8 mouse cellular contexts compared by ENCODE assay signal in the genomic region with DNA sequence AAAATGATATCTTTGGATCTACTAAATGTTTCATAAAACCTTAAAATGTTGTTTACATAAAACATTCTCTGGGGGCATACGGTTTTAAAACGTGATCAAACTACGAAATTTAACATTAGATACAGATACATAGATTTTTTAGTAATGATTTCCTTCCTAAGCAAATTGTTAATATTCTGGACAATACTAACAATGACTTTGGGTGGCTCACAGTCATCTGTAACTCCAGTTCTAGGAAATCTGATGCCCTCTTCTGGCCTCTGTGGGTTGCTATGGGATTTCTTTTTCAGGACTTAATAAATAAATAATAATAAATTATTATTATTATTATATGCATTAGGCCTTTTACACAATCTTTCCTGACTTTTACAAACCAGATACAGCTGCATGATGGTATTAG. TPM values are rescaled to one million over a fixed set of nuclear protein-coding genes. Genes with fewer than 3 reads are reported as not detected.
DNase-seq lines count a peak whose midpoint lies in the region; ATAC-seq and TF ChIP-seq lines count a peak whose summit lies in the region.

No protein-coding gene starts in this region.

- peak overlapping the region; percentile 39 for H3K4me2 ChIP-seq in neural tube, embryonic 11.5 days (ENCODE audit: low read depth)
- H3K4me2 ChIP-seq in heart, embryonic 12.5 days: no peak overlapping the region
- peak overlapping the region; percentile 43 for H3K4me2 ChIP-seq in limb, embryonic 11.5 days (ENCODE audit: low read depth, severe bottlenecking)
- H3K4me2 ChIP-seq in midbrain, postnatal 0 days (ENCODE audit: low read depth, low read length, poor library complexity, severe bottlenecking): peak overlapping the region; percentile 44

- no peaks in the 10 kb centered on the region for H3K4me1 ChIP-seq in neural tube, embryonic 11.5 days (ENCODE audit: control insufficient read depth, insufficient read depth, low read length)
- no peaks in the 10 kb centered on the region for H3K4me1 ChIP-seq in heart, embryonic 12.5 days (replicated peaks)
- no peaks in the 10 kb centered on the region for H3K4me1 ChIP-seq in limb, embryonic 11.5 days (ENCODE audit: control insufficient read depth, insufficient read depth, low read length)
- 0 out of 2 replicates have a peak, but pooled peaks cover 2% of the 10 kb centered on the region for H3K4me1 ChIP-seq in midbrain, postnatal 0 days (ENCODE audit: insufficient read depth, low read length)

- H3K9me3 ChIP-seq in neural tube, embryonic 11.5 days (ENCODE audit: control insufficient read depth, low read length): no peaks in the 10 kb centered on the region
- no peaks in the 10 kb centered on the region for H3K9me3 ChIP-seq in heart, embryonic 12.5 days (replicated peaks)
- no peaks in the 10 kb centered on the region for H3K9me3 ChIP-seq in limb, embryonic 11.5 days (ENCODE audit: control insufficient read depth, low read length)
- H3K9me3 ChIP-seq in midbrain, postnatal 0 days (ENCODE audit: low read length): no peaks in the 10 kb centered on the region

- H3K27me3 ChIP-seq in neural tube, embryonic 11.5 days (ENCODE audit: control insufficient read depth, insufficient read depth, low read length): no peaks in the 10 kb centered on the region
- H3K27me3 ChIP-seq in heart, embryonic 12.5 days (replicated peaks): no peaks in the 10 kb centered on the region
- H3K27me3 ChIP-seq in limb, embryonic 11.5 days (ENCODE audit: control insufficient read depth, insufficient read depth, low read length): no peaks in the 10 kb centered on the region
- H3K27me3 ChIP-seq in midbrain, postnatal 0 days (ENCODE audit: insufficient read depth, low read length): no peaks in the 10 kb centered on the region

- 23% methylated on average over 3 of the region's 3 CpGs for WGBS in neural tube, embryonic 11.5 days
- 20% methylated on average over 3 of the region's 3 CpGs for WGBS in heart, embryonic 12.5 days
- WGBS in limb, embryonic 11.5 days: 28% methylated on average over 3 of the region's 3 CpGs
- 16% methylated on average over 3 of the region's 3 CpGs for WGBS in midbrain, postnatal 0 days

- H3K9ac ChIP-seq in neural tube, embryonic 11.5 days (ENCODE audit: low read length): no peak overlapping the region
- H3K9ac ChIP-seq in heart, embryonic 12.5 days: no peak overlapping the region
- no peak overlapping the region for H3K9ac ChIP-seq in limb, embryonic 11.5 days (ENCODE audit: low read length)
- peak overlapping the region; percentile 95; the same call in 1 of the 2 replicates for H3K9ac ChIP-seq in midbrain, postnatal 0 days (replicated peaks; ENCODE audit: low read length, poor library complexity, severe bottlenecking)

- no peak for DNase-seq in neural tube, embryonic 11.5 days (ENCODE audit: low spot score)
- no peak for DNase-seq in neural tube, embryonic 10.5 days (ENCODE audit: extremely low spot score, low spot score)
- DNase-seq in limb, embryonic 11.5 days (ENCODE audit: low spot score): no peak
- DNase-seq in midbrain, postnatal 0 days (ENCODE audit: low spot score): peak; percentile 60
- no peak for DNase-seq in urinary bladder, adult 2 months (ENCODE audit: low spot score)
- DNase-seq in thymus, postnatal 25 days: no peak

- no peak overlapping the region for H3K27ac ChIP-seq in neural tube, embryonic 11.5 days (ENCODE audit: low read depth, low read length)
- H3K27ac ChIP-seq in heart, embryonic 12.5 days (ENCODE audit: poor library complexity, severe bottlenecking): no peak overlapping the region
- H3K27ac ChIP-seq in limb, embryonic 11.5 days (replicated peaks; ENCODE audit: low read depth, low read length): no peak overlapping the region
- H3K27ac ChIP-seq in midbrain, postnatal 0 days (ENCODE audit: low read depth, low read length): peak overlapping the region; percentile 97; the same call in 1 of the 2 replicates

- peak overlapping the region; percentile 77 for H3K4me3 ChIP-seq in neural tube, embryonic 11.5 days (ENCODE audit: low read depth, low read length)
- peak overlapping the region; percentile 93; the same call in 1 of the 2 replicates for H3K4me3 ChIP-seq in heart, embryonic 12.5 days
- peak overlapping the region; percentile 79; the same call in 1 of the 2 replicates for H3K4me3 ChIP-seq in limb, embryonic 11.5 days (ENCODE audit: low read depth, low read length)
- H3K4me3 ChIP-seq in midbrain, postnatal 0 days (ENCODE audit: low read depth, low read length): peak overlapping the region; percentile 55

- ATAC-seq in neural tube, embryonic 11.5 days (ENCODE audit: insufficient read depth, low FRiP score, low TSS enrichment): no peak
- no peak for ATAC-seq in heart, embryonic 12.5 days (ENCODE audit: insufficient number of reproducible peaks, low FRiP score)
- no peak for ATAC-seq in limb, embryonic 11.5 days (ENCODE audit: insufficient number of reproducible peaks, low FRiP score, low TSS enrichment, low read depth)
- no peak for ATAC-seq in midbrain, postnatal 0 days (ENCODE audit: low FRiP score)
- ATAC-seq in erythroid progenitor cell, adult 5-6 weeks (replicated peaks; ENCODE audit: low FRiP score, poor library complexity, severe bottlenecking): no peak

- TF ChIP-seq CTCF in midbrain, postnatal 0 days (IDR thresholded peaks at IDR 0.05): peak; percentile 61

- H3K36me3 ChIP-seq in neural tube, embryonic 11.5 days (ENCODE audit: control insufficient read depth, insufficient read depth, low read length): no peaks in the 10 kb centered on the region
- no peaks in the 10 kb centered on the region for H3K36me3 ChIP-seq in heart, embryonic 12.5 days
- H3K36me3 ChIP-seq in limb, embryonic 11.5 days (ENCODE audit: control insufficient read depth, insufficient read depth, low read length): no peaks in the 10 kb centered on the region
- no peaks in the 10 kb centered on the region for H3K36me3 ChIP-seq in midbrain, postnatal 0 days (ENCODE audit: insufficient read depth, low read length)

RNA-seq across cellular contexts. Expression of a gene that starts 30.9 kb away (rescaled TPM):
- 0.08 TPM in 1 of 2 replicates, not detected in the other for polyA plus RNA-seq in neural tube, embryonic 11.5 days (2014; fragmentation: Nextera tagmentation; extraction: Ambion mirVana)
- 26.1 and 27.4 TPM in 2 replicates for polyA plus RNA-seq in heart, embryonic 12.5 days (2016; fragmentation: Nextera tagmentation; extraction: Ambion mirVana)
- polyA plus RNA-seq in limb, embryonic 11.5 days (2014; fragmentation: Nextera tagmentation; extraction: Ambion mirVana): 0.05 TPM in 1 of 2 replicates, not detected in the other
- 3.0 and 4.9 TPM in 2 replicates for total RNA-seq in midbrain, postnatal 0 days (2014; rRNA removed)
- 2.7 TPM in 2 replicates for polyA plus RNA-seq in midbrain, postnatal 0 days (2015; fragmentation: Nextera tagmentation; extraction: Ambion mirVana)
- polyA plus RNA-seq in urinary bladder, adult 2 months (2012; rRNA removed): 24.4 and 29.1 TPM in 2 replicates
- total RNA-seq in erythroid progenitor cell, adult 5-6 weeks (2015; ENCODE audit: low replicate concordance): not detected in 2 replicates
- not detected in 2 replicates for total RNA-seq in erythroid progenitor cell, adult 5-6 weeks (2017; ENCODE audit: low replicate concordance)

RNA-seq across cellular contexts. Expression of a gene that starts 44.9 kb away (rescaled TPM):
- 1.4 and 1.5 TPM in 2 replicates for polyA plus RNA-seq in neural tube, embryonic 11.5 days (2014; fragmentation: Nextera tagmentation; extraction: Ambion mirVana)
- polyA plus RNA-seq in heart, embryonic 12.5 days (2016; fragmentation: Nextera tagmentation; extraction: Ambion mirVana): 0.17 and 0.42 TPM in 2 replicates
- 0.13 TPM in 1 of 2 replicates, not detected in the other for polyA plus RNA-seq in limb, embryonic 11.5 days (2014; fragmentation: Nextera tagmentation; extraction: Ambion mirVana)
- 75.6 and 86.9 TPM in 2 replicates for total RNA-seq in midbrain, postnatal 0 days (2014; rRNA removed)
- 35.7 and 36.2 TPM in 2 replicates for polyA plus RNA-seq in midbrain, postnatal 0 days (2015; fragmentation: Nextera tagmentation; extraction: Ambion mirVana)
- polyA plus RNA-seq in urinary bladder, adult 2 months (2012; rRNA removed): 0.87 and 1.3 TPM in 2 replicates
- total RNA-seq in erythroid progenitor cell, adult 5-6 weeks (2015; ENCODE audit: low replicate concordance): not detected in 2 replicates
- total RNA-seq in erythroid progenitor cell, adult 5-6 weeks (2017; ENCODE audit: low replicate concordance): not detected in 2 replicates

Comparison
In these comparisons a context has a peak if more than half of its experiments do, and no peak if none do; other contexts are left out.
1. RNA of a gene that starts 44.9 kb away (polyA plus RNA-seq): 35.7 to 36.2 TPM in midbrain, postnatal 0 days; 1.4 to 1.5 TPM in neural tube, embryonic 11.5 days, 0.87 to 1.3 TPM in urinary bladder, adult 2 months, 0.17 to 0.42 TPM in heart, embryonic 12.5 days and 0.13 TPM in limb, embryonic 11.5 days; every median in the first group is over 10 times any median in the second.
2. Peak in every context shown above with its lines, with median percentiles within 50 percentile points of each other: H3K4me3 ChIP-seq.